Mouse (Mus musculus) limb, embryonic 14.5 days (tissue): ENCODE results near the gene Cd34. TPM values are rescaled to one million over a fixed set of nuclear protein-coding genes. Genes with fewer than 3 reads are reported as not detected.
A peak's percentile ranks its signal among the peaks of the same experiment; 100 is the strongest.

Source experiments
- ATAC-seq: fragments of 200-750 bp; cut with Nextera tagmentation; 2 replicates; pipeline ENCODE4 v1.8.0; 2017; ENCODE audit warnings: low read depth, moderate number of reproducible peaks, moderate TSS enrichment; ENCODE audit not compliant: low FRiP score
- DNase-seq: peaks from one replicate; pipeline ENCODE4 v3.0.0-alpha.2; 2015; ENCODE audit warnings: low spot score
- H3K27ac ChIP-seq: fragments of 300-500 bp; sonication (generic); replicated peaks from 2 replicates; pipeline ENCODE4 v1.5.1; 2014; ENCODE audit warnings: low read depth, mild to moderate bottlenecking, low read length, moderate library complexity, mixed read lengths
- H3K27me3 ChIP-seq: fragments of 300-500 bp; sonication (generic); 2 replicates; pipeline ENCODE4 v1.6.1; 2014; ENCODE audit warnings: low read length, mixed read lengths; ENCODE audit not compliant: control insufficient read depth, insufficient read depth
- H3K36me3 ChIP-seq: fragments of 300-500 bp; sonication (generic); 2 replicates; pipeline ENCODE4 v1.6.1; 2014; ENCODE audit warnings: mild to moderate bottlenecking, low read length, moderate library complexity, mixed read lengths; ENCODE audit not compliant: control insufficient read depth, insufficient read depth
- H3K4me1 ChIP-seq: fragments of 300-500 bp; sonication (generic); 2 replicates; pipeline ENCODE4 v1.6.1; 2014; ENCODE audit warnings: antibody characterized with exemption, low read length, mixed read lengths; ENCODE audit not compliant: control insufficient read depth, insufficient read depth
- H3K4me2 ChIP-seq: fragments of 300-500 bp; sonication (generic); replicated peaks from 2 replicates; pipeline ENCODE4 v1.6.1; 2014; ENCODE audit warnings: low read depth, mild to moderate bottlenecking, low read length, moderate library complexity; ENCODE audit not compliant: severe bottlenecking
- H3K4me3 ChIP-seq: fragments of 300-500 bp; sonication (generic); replicated peaks from 2 replicates; pipeline ENCODE4 v1.5.1; 2014; ENCODE audit warnings: low read length
- H3K9ac ChIP-seq: fragments of 300-500 bp; sonication (generic); 2 replicates; pipeline ENCODE4 v1.6.1; 2014; ENCODE audit warnings: mild to moderate bottlenecking, low read depth, low read length, moderate library complexity; ENCODE audit not compliant: severe bottlenecking
- H3K9me3 ChIP-seq: fragments of 300-500 bp; sonication (generic); 2 replicates; pipeline ENCODE4 v1.6.1; 2016; ENCODE audit warnings: low read length; ENCODE audit not compliant: control insufficient read depth
- POLR2A ChIP-seq: fragments of 200-500 bp; IDR thresholded peaks from 2 replicates; pipeline ENCODE4 v1.8.0; 2012; ENCODE audit warnings: inconsistent platforms, mild to moderate bottlenecking, moderate library complexity, borderline replicate concordance; ENCODE audit not compliant: insufficient read depth, insufficient read length; ENCODE audit errors: extremely low read depth
- WGBS: fragments of 180-500 bp; shearing (Covaris S2); extraction: QIAGEN DNeasy Blood & Tissue Kit; methylation state at CpG from one replicate; pipeline ENCODE4 v1.1.7; 2014; 5-methylcytosine and 5-hydroxymethylcytosine counted together
- polyA plus RNA-seq, 2 experiments: library from polyadenylated mRNA; depleted of rRNA in 1 of 2; stranded (reverse) in 1 of 2; unstranded in 1 of 2; fragments of >200 nt; fragmentation: Nextera tagmentation in 1 of 2; extraction: Ambion mirVana in 1 of 2; gene quantifications; 2 replicates each; pipeline versions ENCODE4 v1.2.1 to v1.2.3; 2012 to 2014

The Cd34 gene
- polyA plus RNA-seq, 2 experiments: 80.0 to 108 TPM

GRCm38 (mm10) chr1:194977371-194977761 is 38.7 kb downstream of the Cd34 start:
- H3K4me1 ChIP-seq: peaks cover 5% of the 10 kb centered on the region; the same call in 1 of the 2 replicates
- no peaks in the 10 kb centered on the region for H3K9me3 ChIP-seq
- no peak overlapping the region for H3K9ac ChIP-seq
- 6% methylated on average over 1 of the region's 1 CpGs for WGBS
- H3K36me3 ChIP-seq: no peaks in the 10 kb centered on the region
- ATAC-seq (no peak), DNase-seq (no peak)
- no peak for TF ChIP-seq POLR2A
- H3K27me3 ChIP-seq: peaks cover 5% of the 10 kb centered on the region; the same call in 1 of the 2 replicates
- no peak overlapping the region for H3K4me3 ChIP-seq
- H3K27ac ChIP-seq: no peak overlapping the region
- H3K4me2 ChIP-seq: peak overlapping the region; percentile 92; the same call in 1 of the 2 replicates

DNA sequence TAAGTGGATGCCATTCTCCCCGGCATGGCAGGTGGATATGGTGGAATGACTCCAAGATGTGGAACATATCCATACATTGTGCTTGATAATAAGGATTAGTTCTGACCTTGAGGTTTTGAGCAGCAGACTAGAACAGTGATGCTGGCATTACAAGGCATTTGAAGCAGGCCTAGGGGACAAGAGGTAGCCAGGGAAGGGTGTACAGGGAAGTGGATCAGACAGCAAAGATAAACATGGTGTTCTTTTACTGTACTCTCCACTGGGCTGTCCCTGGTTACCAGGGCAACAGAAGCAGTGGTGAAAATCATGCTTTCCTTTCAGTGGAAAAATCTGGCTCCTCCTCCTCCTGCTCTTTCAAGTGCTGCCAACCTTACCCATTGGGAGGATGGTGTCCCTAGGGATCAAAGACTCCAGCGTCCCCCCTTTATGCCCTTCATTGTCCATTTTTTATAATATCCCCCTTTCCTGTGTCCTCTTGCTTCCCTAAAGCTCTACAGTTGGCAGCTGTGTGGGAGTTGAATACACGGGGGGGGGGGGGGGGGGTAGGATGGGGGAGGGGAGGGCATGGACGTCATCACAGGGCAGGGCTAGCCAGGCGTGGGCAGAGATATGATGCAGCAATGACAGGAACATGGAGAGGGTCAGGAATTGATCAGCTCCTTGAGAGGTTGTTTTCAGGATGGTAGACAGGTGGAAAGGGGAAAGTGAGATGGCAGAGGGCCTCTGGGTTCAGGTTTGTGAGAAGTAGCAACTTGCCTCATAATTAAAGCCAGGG is 39.5 kb downstream of the Cd34 start:
- DNase-seq: no peak
- Histone ChIP-seq H3K27ac (no peak overlapping the region), H3K9ac (no peak overlapping the region), H3K4me1 (peaks cover 5% of the 10 kb centered on the region; the same call in 1 of the 2 replicates), H3K4me2 (no peak overlapping the region), H3K36me3 (no peaks in the 10 kb centered on the region), H3K9me3 (no peaks in the 10 kb centered on the region), H3K27me3 (peaks cover 5% of the 10 kb centered on the region; the same call in 1 of the 2 replicates), H3K4me3 (no peak overlapping the region)
- WGBS: 63% methylated on average over 5 of the region's 5 CpGs
- no peak for TF ChIP-seq POLR2A
- ATAC-seq: no peak

DNA sequence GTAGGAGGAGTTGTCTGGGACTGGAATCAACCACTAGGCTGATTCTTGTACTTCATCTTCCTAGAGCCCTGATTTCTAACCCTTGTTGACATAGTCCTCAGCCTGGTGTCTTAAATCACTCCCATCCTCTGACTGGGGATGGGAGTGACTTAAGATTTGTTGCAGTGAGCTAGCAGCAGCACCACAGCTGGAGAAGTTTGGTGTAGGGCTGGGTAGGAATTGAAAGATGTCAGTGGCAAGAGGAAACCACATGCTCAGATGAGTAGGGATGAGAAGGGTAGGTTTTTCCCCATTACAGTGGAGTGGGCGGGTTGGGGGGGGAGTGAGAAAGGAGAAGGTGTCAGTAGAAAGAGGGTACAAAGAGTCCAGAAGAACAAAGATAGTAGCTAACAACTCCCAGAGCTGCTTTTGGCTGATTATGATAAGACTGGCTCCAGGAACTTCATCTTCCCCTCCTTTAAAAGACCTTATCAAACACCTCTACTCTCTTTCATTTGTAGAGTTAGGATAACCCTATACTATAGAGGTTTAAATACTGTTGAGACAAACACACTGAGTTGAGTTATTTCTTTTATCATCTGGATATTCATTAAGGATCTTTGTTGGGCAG is 42.3 kb downstream of the Cd34 start:
- no peaks in the 10 kb centered on the region for H3K36me3 ChIP-seq
- H3K4me1 ChIP-seq: peaks cover 5% of the 10 kb centered on the region; the same call in 1 of the 2 replicates
- H3K4me3 ChIP-seq: no peak overlapping the region
- H3K27ac ChIP-seq: no peak overlapping the region
- 80% methylated on average over 1 of the region's 1 CpGs for WGBS
- H3K4me2 ChIP-seq: no peak overlapping the region
- H3K9me3 ChIP-seq: no peaks in the 10 kb centered on the region
- no peak for TF ChIP-seq POLR2A
- ATAC-seq (no peak), DNase-seq (no peak)
- peaks cover 5% of the 10 kb centered on the region; the same call in 1 of the 2 replicates for H3K27me3 ChIP-seq
- no peak overlapping the region for H3K9ac ChIP-seq

- H3K4me2 ChIP-seq: no peak overlapping the region
- no peak overlapping the region for H3K9ac ChIP-seq
- no peaks in the 10 kb centered on the region for H3K9me3 ChIP-seq
- H3K36me3 ChIP-seq: no peaks in the 10 kb centered on the region
- H3K27ac ChIP-seq: no peak overlapping the region
- no peak for ATAC-seq
- H3K4me3 ChIP-seq: no peak overlapping the region
- H3K4me1 ChIP-seq: no peaks in the 10 kb centered on the region
- no peaks in the 10 kb centered on the region for H3K27me3 ChIP-seq
- 77% methylated on average over 5 of the region's 5 CpGs for WGBS
- no peak for TF ChIP-seq POLR2A
- DNase-seq: no peak
Measured at GRCm38 (mm10) chr1:194982931-194983690, 44.5 kb downstream of the Cd34 start.

DNA sequence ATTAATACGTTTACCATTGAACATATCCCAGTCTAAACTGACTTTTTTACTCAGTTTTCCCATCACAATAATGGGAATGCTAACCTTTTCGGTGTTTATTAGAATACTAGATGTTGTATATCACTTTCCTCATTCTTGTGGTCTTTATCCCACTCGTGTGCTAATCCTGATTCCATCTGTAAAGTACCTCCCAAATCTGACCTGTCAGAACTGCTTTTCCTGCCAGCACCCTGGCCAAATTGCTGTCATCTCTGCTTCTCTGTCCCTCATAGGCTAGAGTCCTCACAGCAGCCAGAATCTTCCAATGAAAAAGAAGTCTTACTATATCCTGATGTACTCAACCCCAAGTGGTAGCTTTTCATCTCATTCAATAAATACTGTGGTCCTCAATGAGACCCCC is 46.3 kb downstream of the Cd34 start:
- H3K9ac ChIP-seq: no peak overlapping the region
- no peaks in the 10 kb centered on the region for H3K9me3 ChIP-seq
- no peak overlapping the region for H3K27ac ChIP-seq
- no peak for DNase-seq
- no peak overlapping the region for H3K4me3 ChIP-seq
- no peak for ATAC-seq
- WGBS: 78% methylated on average over 3 of the region's 3 CpGs
- no peaks in the 10 kb centered on the region for H3K27me3 ChIP-seq
- H3K4me2 ChIP-seq: no peak overlapping the region
- H3K36me3 ChIP-seq: no peaks in the 10 kb centered on the region
- no peak for TF ChIP-seq POLR2A
- H3K4me1 ChIP-seq: no peaks in the 10 kb centered on the region
